Mouse (Mus musculus): ENCODE measurements around the gene Gm498.

The Gm498 gene

DNA sequence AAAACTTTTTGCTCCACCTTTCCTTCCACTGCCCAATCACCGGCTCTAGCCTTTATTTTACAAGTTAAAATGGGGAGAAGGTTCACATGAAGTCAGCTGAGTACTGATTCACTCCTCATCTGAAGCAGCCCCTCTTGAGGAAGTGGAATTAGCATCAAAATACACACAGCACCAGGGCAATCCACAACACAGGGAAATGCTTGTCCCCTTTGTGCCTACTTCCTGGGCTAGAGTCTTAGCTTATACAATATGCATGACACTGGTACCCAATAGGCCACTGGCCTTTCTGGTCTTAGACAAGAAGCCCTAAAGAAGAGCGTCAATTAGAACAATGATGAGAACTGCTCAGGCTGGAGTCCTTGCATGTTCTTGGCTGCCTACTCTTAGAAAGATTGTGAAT lies 25.7 kb downstream of the Gm498 start:
- no peak for DNase-seq (ENCODE audit: low spot score)

DNA sequence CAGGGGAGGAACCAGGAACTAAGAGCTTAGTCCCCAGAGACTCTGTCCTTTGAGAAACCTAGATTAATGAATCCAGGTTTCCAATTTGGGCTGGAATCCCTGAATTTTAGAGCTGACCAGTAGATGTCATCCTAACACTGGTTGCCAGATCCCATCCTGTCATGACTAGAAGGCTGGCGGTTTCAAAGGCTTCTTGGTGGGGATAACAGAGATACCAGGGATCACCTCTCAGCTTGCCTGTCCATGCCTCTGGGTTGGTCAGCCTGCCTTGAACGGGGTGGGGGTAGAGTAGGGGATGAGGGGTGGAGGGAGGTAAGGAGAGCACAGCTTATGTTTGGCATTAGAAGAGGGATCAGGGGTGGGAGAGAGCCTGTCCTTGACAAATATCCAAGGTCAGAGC lies 34.0 kb downstream of the Gm498 start:
- peak; percentile 8 for DNase-seq (ENCODE audit: low spot score)

DNA sequence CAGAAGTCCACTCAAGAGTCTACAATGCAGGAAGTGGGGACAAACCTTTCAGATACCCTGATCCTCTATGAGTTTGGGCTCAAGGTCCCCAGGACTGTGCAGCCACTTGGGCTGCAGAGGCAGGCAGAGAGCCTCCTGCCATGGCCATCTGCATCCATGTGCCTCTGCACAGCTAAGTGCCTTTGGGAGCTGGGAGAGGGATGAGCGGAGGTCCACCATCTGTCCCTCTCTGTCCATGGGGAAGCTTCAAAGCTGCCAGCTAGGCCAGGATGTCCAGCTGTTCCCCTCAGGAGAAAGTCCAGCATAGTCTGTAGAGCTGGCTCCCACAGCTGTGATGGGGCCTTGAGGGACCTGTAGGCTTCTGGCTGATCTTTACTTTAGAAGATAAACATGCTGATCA lies 38.5 kb downstream of the Gm498 start:
- DNase-seq (ENCODE audit: low spot score) = no peak

DNA sequence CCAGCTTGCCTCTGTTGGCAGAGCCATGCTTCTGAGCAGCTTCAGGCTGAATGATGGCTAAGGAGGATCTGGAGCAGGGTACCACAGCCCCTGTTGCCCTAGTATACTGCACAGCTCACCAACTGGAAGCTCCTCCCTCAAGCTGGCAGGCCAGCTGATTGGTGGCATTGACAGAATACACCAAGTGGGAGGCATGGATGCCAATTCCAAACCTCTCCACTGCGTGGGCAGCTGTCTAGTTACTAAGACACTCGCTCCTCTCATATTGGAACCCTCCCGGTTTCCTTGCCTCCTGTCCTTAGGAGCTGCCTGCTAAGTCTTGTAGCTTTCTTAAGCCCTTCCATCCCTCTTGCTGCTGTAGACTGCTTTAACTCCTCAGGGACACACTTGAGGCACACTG lies 39.0 kb downstream of the Gm498 start:
- peak; percentile 11 for DNase-seq (ENCODE audit: low spot score)

DNA sequence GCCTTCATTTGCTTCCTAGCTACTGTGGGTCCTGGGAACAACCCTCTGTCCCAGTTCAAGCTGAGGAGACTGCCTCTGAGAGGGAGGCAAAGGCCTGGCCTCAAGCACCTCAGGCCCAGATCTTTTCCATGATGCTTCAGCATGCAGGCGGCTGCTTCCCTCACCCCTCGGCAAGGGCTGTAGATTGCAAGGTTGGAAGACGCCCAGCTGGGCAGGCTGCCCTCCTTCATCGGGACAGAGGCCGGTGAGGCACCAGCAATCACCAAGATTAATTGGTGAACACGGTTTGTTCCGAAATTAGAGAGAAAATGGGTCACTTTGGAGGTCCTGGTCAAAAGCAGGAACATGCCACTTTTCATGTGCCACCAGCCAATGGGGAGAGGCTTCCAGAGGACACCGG lies 47.0 kb downstream of the Gm498 start:
- DNase-seq (ENCODE audit: low spot score) = no peak

DNA sequence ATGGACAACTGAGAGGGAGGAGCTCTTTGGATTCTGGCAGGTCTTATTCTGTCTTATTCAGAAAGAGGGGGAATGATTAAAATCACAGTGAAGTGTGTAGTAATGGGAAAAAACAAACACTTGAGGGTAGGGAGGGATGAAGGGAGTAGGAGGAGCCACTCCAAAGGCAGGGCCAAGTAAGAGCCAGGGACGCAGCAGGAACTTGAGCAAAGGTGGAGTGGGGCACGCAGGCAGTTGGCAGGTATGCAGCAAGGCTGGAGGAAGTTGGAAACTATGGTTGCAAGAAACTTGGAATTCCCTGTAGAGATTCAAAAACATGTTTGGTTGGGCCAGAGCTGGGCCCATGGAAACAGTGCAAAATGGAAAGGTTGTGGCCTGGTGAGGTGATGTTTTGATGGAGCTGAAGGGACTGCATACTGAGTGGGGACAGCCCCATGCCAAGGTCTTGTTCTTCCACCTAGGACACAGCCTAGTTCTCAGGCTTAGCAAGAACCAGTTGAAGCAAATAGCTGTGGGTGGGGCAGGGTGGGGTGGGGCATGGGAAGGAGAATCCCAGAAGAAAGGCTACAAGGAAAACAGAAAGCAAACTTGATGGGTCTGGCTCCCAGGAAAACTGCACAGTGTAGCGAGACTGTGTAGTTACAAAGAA lies 52.5 kb downstream of the Gm498 start:
- DNase-seq (ENCODE audit: low spot score) = no peak

DNA sequence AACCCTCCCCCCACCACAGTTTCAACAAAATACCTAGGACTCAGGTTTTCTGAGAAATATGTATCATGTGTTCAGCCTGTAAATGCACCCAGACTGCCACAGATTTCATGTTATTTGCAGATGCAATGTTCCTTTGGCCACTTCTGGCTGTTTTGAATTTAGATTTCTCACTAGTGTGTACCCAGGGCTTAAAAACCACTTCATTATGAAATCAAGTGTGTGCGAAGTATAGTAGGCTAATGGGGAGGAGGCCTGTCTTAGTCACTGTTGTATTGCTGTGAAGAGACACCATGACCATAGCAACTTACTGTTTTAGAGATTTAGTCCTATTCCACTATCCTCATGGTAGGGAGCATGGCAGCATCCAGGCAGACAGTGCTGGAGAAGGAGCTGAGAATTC lies 63.3 kb downstream of the Gm498 start:
- no peak for DNase-seq (ENCODE audit: low spot score)

DNA sequence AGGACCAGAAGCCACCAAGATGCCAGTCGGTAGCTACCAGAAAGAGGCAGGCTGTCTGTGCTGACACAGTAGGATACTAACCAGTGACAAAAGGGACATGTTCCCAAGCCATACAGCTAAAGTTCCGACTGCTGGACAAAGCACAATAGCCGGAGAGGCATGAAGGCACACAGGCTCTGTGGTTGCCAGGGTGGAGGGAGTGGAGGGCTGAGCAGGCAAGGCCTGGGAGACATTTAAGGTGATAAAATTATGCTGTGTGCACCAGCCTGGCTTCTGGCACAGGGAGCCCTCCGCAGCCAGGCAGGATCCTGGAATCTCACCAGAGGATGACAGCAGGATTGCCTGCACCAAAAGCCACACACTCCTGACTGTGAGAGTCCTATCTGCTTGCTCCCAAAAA lies 72.0 kb downstream of the Gm498 start:
- no peak for DNase-seq (ENCODE audit: low spot score)

DNA sequence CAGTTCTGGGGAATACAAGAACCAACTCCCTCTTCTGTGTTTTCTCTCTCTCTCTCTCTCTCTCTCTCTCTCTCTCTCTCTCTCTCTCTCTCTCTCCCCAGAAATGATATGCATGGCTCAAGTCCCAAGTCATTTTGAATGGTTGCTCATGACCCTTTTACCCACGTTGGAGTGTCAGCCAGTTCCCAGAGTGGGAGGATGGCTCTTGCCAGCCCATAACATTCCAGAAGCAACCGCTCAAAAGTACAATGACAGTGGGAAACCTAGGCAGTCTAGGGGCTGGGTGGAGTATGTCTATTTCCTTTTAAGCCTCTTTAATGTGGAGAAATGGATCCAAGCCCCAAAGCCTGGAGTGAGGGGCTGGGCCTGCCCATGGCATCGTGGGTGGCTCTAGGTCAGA lies 72.8 kb downstream of the Gm498 start:
- no peak for DNase-seq (ENCODE audit: low spot score)

DNA sequence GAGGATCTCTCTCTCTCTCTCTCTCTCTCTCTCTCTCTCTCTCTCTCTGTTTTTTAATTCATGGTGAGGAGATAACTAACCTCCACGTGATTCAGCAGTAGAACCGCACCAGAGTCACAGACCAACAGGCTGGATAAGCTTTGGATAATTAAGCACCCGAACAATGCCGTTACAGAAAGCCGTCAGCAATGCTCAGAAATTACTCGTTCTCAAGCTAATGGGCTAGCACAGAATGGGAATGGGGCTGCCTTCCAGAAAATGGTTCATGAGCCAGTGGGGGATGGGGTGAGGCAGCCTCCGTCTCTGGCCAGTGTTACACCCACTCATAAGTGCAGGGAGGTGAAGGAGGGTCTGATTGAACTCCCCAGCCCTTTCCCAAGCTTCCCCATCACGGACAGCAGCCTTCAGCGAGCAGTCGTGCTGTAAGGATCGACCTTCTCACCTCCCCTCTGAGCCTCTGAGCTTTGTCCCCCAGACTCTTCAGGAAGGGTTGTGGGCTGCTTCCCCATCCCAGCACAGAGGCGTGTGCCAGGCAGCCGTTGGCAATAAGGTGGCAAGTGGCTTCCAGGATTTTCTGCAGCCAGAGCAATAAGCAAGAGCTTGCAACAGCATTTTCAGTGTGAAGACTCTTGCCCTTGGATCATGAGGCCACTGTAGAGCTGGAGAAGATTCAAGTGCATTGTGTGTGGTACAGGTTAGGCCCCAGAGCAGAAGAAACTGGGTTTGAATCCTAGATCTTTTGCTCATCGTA lies 76.5 kb downstream of the Gm498 start:
- DNase-seq (ENCODE audit: low spot score) = no peak

DNA sequence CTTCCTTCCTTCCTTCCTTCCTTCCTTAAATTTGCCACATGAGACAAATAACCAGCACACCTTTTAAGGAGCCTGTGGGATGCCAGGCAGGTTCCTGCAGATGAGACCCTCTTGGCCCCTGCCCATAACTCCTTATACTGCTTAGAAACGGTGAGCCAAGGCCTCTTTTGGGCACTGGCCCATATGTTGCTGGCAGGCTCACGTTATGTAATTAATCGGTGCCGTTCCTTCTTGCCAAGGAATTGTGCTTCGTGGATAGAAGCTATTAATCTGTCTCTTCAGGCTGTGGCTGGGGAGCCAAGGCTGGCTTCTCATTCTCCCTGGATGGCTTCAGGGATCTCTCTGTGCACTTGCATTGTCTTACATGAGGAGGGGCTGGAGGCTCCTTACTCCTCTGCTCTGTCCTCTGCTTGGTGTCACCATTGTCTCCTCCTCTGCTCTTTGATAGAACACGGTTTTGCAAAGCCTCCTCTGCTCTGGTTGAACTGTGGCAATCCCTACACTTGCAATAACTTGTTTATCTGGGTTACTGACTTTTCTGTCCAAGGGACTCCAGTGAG lies 77.9 kb downstream of the Gm498 start:
- no peak for DNase-seq (ENCODE audit: low spot score)

Data from left cerebral cortex, adult 11 months (tissue).